Mouse (Mus musculus): ENCODE measurements around the gene Pcgf5.

The Pcgf5 gene

GRCm38 (mm10) chr19:36495555-36495954 lies 147.4 kb downstream of the Pcgf5 start:
- no peak for DNase-seq (ENCODE audit: low spot score)

GRCm38 (mm10) chr19:36496532-36496931 lies 148.4 kb downstream of the Pcgf5 start:
- DNase-seq (ENCODE audit: low spot score), result no peak

DNA sequence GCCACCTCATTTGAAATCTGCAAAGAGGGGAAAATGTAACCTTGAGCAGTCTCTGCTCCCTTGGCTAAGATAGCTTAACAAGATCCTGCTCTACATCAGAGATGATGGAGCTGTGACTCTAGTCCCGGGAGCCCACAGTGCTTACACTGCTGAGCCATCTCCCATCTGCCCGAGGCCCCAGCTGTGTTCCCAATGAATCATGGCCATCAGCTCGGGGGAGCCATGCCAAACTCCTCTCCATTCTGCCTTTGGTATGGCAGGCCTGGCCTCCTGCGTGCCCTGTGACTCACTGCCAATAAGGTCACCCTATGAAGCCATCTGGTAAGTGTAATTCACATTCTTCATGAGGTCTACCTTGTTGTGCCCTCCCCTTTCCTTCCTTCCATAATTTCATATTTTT lies 149.0 kb downstream of the Pcgf5 start:
- DNase-seq (ENCODE audit: low spot score), result no peak

DNA sequence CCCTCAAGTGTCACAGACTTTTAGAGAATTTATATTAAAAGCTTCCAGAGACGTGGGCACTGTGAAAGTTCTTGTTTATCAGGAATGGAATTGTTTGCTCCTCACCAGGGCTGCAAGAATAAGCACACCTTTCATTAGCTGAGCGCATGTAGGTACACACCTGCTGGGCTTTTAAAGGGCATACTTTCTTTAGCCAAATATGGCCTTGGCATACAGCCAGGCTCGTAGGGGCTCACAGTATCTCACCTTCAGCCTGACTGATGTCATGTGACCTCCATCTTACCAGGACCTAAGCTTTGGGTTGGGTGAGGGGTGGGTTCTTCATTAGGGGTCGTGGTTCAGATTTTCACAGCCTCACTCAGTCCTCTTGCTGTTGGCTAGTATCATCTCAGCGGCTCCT lies 149.6 kb downstream of the Pcgf5 start:
- no peak for DNase-seq (ENCODE audit: low spot score)

GRCm38 (mm10) chr19:36504716-36505115 lies 156.6 kb downstream of the Pcgf5 start:
- DNase-seq (ENCODE audit: low spot score), result no peak

Measured in testis, postnatal 10 days (tissue).